Mouse (Mus musculus) heart, embryonic 13.5 days (tissue): ENCODE measurements at regions not wholly inside any gene's neighbourhood (a gene's known extent, or its start where the extent isn't known, plus 50 kb on each side); places are given as distances from the start of the nearest gene placed in this dataset.

Source experiments
- ATAC-seq: fragments of 200-750 bp; cut with Nextera tagmentation; 2 replicates; pipeline ENCODE4 v1.8.0; 2017; ENCODE audit warnings: moderate TSS enrichment; ENCODE audit not compliant: insufficient number of reproducible peaks, low FRiP score, low TSS enrichment; ENCODE audit errors: extremely low read depth
- H3K27ac ChIP-seq: fragments of 300-500 bp; sonication (generic); replicated peaks from 2 replicates; pipeline ENCODE4 v1.5.1; 2015; ENCODE audit warnings: moderate library complexity, mild to moderate bottlenecking, inconsistent platforms
- H3K27me3 ChIP-seq: fragments of 300-500 bp; sonication (generic); replicated peaks from 2 replicates; pipeline ENCODE4 v1.6.1; 2015; ENCODE audit warnings: mild to moderate bottlenecking, inconsistent platforms
- H3K36me3 ChIP-seq: fragments of 300-500 bp; sonication (generic); 2 replicates; pipeline ENCODE4 v1.6.1; 2015; ENCODE audit warnings: mild to moderate bottlenecking, inconsistent platforms
- H3K4me1 ChIP-seq: fragments of 300-500 bp; sonication (generic); 2 replicates; pipeline ENCODE4 v1.6.1; 2015; ENCODE audit warnings: inconsistent platforms
- H3K4me2 ChIP-seq: fragments of 300-500 bp; sonication (generic); 2 replicates; pipeline ENCODE4 v1.6.1; 2015; ENCODE audit warnings: inconsistent platforms, mild to moderate bottlenecking, moderate library complexity
- H3K4me3 ChIP-seq: fragments of 300-500 bp; sonication (generic); 2 replicates; pipeline ENCODE4 v1.5.1; 2015; ENCODE audit warnings: moderate library complexity, mild to moderate bottlenecking, inconsistent platforms
- H3K9ac ChIP-seq: fragments of 300-500 bp; sonication (generic); 2 replicates; pipeline ENCODE4 v1.6.1; 2015; ENCODE audit warnings: inconsistent platforms, mild to moderate bottlenecking, moderate library complexity
- H3K9me3 ChIP-seq: fragments of 300-500 bp; sonication (generic); 2 replicates; pipeline ENCODE4 v1.6.1; 2016; ENCODE audit warnings: inconsistent platforms
- WGBS: fragments of 180-500 bp; shearing (Covaris S2); methylation state at CpG from one replicate; pipeline ENCODE4 v1.1.7; 2015; ENCODE audit warnings: mixed read lengths; 5-methylcytosine and 5-hydroxymethylcytosine counted together

DNA sequence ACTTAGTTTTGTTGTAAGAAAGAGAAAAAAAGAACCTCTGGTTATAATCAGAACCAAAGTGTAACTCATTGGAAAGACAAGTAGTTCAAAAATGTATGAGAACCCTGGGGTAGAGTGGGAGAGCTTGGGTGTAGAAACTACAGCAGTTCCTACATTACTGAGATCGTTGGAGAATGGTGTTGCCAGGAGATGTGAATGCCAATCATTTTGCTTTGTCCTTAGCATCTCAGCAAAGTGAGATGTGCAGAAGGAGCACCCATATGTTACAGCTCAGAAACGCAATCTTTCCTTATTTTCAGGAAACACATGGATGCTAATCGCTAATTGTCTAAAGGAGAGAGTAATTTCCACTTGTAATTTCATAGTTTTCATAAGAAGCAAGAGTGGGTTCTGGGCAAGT lies 286.2 kb upstream of the Mctp2 start:
- H3K9ac ChIP-seq = no peak overlapping the region
- ATAC-seq = no peak
- H3K4me3 ChIP-seq = no peak overlapping the region
- WGBS = 78% methylated on average over 3 of the region's 3 CpGs
- H3K27me3 ChIP-seq = no peaks in the 10 kb centered on the region
- H3K4me2 ChIP-seq = no peak overlapping the region
- H3K27ac ChIP-seq = no peak overlapping the region
- H3K36me3 ChIP-seq = no peaks in the 10 kb centered on the region
- H3K4me1 ChIP-seq = no peaks in the 10 kb centered on the region
- no peaks in the 10 kb centered on the region for H3K9me3 ChIP-seq

- Histone ChIP-seq H3K4me2 (no peak overlapping the region), H3K9me3 (no peaks in the 10 kb centered on the region), H3K27ac (no peak overlapping the region), H3K36me3 (no peaks in the 10 kb centered on the region), H3K4me3 (no peak overlapping the region), H3K4me1 (no peaks in the 10 kb centered on the region), H3K27me3 (no peaks in the 10 kb centered on the region), H3K9ac (no peak overlapping the region)
- WGBS = 75% methylated on average over 1 of the region's 1 CpGs
- no peak for ATAC-seq
Measured at GRCm38 (mm10) chr7:72593259-72593658, 286.9 kb upstream of the Mctp2 start.

DNA sequence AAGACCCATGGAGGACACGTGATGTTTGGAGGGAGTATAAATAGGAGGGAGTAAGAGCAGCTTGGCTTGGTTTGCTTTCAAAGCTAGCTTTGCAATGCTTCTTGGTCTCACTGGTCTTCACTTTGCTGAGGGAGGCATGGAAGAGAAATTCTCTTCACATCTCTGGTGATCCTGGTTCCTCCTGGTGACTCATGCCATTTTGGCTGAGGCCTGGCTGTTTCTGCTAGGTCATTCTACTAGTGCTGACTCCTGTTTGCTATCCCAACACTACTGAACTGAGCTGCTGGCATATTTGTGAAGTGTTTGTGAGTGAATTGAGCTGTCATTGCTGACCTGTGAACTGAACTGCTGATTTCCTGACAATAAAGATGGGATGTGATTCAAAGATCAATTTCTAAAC lies 288.3 kb upstream of the Mctp2 start:
- 96% methylated on average over 1 of the region's 1 CpGs for WGBS
- Histone ChIP-seq H3K9ac (no peak overlapping the region), H3K27ac (no peak overlapping the region), H3K36me3 (no peaks in the 10 kb centered on the region), H3K4me2 (no peak overlapping the region), H3K27me3 (no peaks in the 10 kb centered on the region), H3K9me3 (no peaks in the 10 kb centered on the region), H3K4me1 (no peaks in the 10 kb centered on the region), H3K4me3 (no peak overlapping the region)
- no peak for ATAC-seq

DNA sequence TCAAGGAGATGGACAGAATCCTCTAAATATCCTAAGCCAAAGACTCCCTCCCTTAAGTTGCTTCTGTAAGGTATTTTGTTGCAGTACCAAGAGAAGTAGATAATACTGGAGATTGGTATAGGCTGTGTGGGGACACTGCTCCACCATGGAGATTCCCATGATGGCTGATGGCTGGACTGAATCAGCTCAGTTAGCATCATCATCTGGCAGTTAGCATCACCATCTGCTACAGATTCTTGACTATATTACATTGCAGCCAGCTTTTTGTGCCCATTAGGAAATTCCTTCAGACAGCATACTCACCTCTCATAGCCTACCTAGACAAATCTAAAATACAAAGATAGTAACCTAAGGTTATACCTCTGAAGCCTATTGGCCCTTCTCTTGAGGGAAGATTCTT lies 290.6 kb upstream of the Mctp2 start:
- H3K27ac ChIP-seq = no peak overlapping the region
- H3K4me3 ChIP-seq = no peak overlapping the region
- H3K4me2 ChIP-seq = no peak overlapping the region
- no peak for ATAC-seq
- H3K4me1 ChIP-seq = no peaks in the 10 kb centered on the region
- H3K9ac ChIP-seq = no peak overlapping the region
- H3K9me3 ChIP-seq = no peaks in the 10 kb centered on the region
- H3K27me3 ChIP-seq = no peaks in the 10 kb centered on the region
- H3K36me3 ChIP-seq = no peaks in the 10 kb centered on the region

DNA sequence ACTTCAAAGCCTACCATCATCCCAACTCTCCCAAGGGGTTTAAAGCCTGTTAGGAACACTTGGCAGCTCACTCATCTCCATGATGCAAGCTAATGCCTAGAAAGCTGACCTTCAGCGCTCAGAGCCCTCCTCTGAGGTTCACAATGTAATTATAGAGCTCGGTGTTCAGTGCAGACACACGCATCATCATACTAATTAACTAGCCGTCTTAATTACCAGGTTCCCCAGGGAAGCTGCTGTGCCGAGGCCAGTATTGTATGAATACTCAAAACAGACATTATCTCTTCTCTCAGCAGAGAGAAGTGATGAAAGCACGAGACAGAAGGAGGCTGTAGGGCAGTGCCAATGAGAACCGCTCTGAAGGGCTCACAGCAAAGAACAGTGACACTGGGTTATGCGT lies 295.5 kb upstream of the Mctp2 start:
- no peak overlapping the region for H3K27ac ChIP-seq
- WGBS = 72% methylated on average over 8 of the region's 8 CpGs
- no peak for ATAC-seq
- no peaks in the 10 kb centered on the region for H3K4me1 ChIP-seq
- H3K9me3 ChIP-seq = peaks cover 4% of the 10 kb centered on the region; the same call in 1 of the 2 replicates
- H3K36me3 ChIP-seq = no peaks in the 10 kb centered on the region
- H3K27me3 ChIP-seq = no peaks in the 10 kb centered on the region
- no peak overlapping the region for H3K9ac ChIP-seq
- H3K4me3 ChIP-seq = no peak overlapping the region
- H3K4me2 ChIP-seq = no peak overlapping the region

DNA sequence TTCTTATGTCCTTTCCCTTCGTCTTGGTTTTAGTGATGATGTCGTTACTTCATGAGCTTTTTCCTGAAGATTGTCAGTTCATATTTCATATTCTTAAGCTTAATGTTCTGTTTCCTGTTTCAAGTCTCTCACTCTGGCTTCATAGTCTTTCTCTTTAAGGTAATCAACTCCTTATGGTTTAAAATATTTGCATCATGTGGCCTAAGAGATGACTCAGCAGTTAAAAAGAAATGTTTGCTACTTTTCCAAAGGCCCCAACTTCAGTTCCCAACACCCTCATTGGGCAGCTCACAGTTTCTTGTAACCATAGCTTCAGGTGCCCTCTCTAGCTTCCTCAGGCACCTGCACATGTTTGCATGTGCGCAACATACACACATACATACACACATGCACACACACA lies 303.4 kb upstream of the Mctp2 start:
- H3K27me3 ChIP-seq = no peaks in the 10 kb centered on the region
- no peaks in the 10 kb centered on the region for H3K9me3 ChIP-seq
- no peaks in the 10 kb centered on the region for H3K4me1 ChIP-seq
- 80% methylated on average over 3 of the region's 3 CpGs for WGBS
- H3K4me2 ChIP-seq = no peak overlapping the region
- no peak overlapping the region for H3K27ac ChIP-seq
- no peaks in the 10 kb centered on the region for H3K36me3 ChIP-seq
- no peak overlapping the region for H3K9ac ChIP-seq
- no peak for ATAC-seq
- no peak overlapping the region for H3K4me3 ChIP-seq

DNA sequence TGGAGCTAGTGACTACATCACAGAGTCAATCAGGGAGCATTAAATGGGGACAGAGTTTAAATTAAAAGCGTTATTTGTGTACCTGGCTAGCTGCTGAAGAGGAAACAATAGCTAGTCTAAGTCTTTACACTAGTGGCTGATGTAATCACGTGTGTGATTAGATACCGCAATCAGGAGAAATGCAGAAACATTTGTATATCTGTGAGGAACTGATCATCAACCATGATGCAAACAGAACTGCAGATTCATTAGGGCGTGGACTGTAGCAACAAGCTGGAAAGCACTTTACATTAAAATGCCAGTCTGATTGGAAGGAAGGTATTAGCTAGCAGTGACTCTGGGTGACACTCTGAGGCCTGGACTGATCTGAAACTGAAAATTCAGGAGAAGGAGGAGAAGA lies 308.8 kb upstream of the Mctp2 start:
- H3K4me2 ChIP-seq = no peak overlapping the region
- no peak for ATAC-seq
- H3K36me3 ChIP-seq = no peaks in the 10 kb centered on the region
- H3K4me1 ChIP-seq = no peaks in the 10 kb centered on the region
- H3K9me3 ChIP-seq = no peaks in the 10 kb centered on the region
- no peaks in the 10 kb centered on the region for H3K27me3 ChIP-seq
- no peak overlapping the region for H3K27ac ChIP-seq
- no peak overlapping the region for H3K9ac ChIP-seq
- H3K4me3 ChIP-seq = no peak overlapping the region
- 69% methylated on average over 4 of the region's 4 CpGs for WGBS

- H3K4me1 ChIP-seq = no peaks in the 10 kb centered on the region
- peaks cover 4% of the 10 kb centered on the region for H3K9me3 ChIP-seq
- H3K4me3 ChIP-seq = no peak overlapping the region
- no peak overlapping the region for H3K27ac ChIP-seq
- ATAC-seq = no peak
- WGBS = 77% methylated on average over 4 of the region's 4 CpGs
- H3K9ac ChIP-seq = no peak overlapping the region
- no peaks in the 10 kb centered on the region for H3K27me3 ChIP-seq
- H3K4me2 ChIP-seq = no peak overlapping the region
- H3K36me3 ChIP-seq = no peaks in the 10 kb centered on the region
Measured at GRCm38 (mm10) chr7:72627369-72627768, 321.0 kb upstream of the Mctp2 start.

DNA sequence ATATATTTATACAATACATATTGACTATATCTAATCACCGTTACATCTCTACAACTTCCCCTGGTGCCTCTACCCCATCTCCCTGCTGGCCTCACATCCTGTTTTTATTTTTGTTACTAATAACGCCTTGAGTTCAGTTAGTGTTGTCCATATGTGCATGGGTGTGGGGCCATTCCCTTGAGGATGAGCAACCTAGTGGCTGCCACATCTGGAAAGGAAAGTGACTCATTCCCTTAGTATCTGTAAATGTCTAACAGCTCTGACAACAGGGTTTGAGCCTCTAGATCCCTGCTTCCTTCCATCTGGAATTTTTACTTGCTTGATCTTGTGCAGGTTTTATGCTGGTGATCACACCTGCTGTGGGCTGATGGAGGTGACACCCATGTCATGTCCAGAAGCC lies 333.2 kb upstream of the Mctp2 start:
- no peak overlapping the region for H3K4me2 ChIP-seq
- no peak for ATAC-seq
- H3K27ac ChIP-seq = no peak overlapping the region
- no peak overlapping the region for H3K4me3 ChIP-seq
- H3K9ac ChIP-seq = no peak overlapping the region
- no peaks in the 10 kb centered on the region for H3K27me3 ChIP-seq
- H3K36me3 ChIP-seq = no peaks in the 10 kb centered on the region
- 0 out of 2 replicates have a peak, but pooled peaks cover 4% of the 10 kb centered on the region for H3K9me3 ChIP-seq
- 73% methylated on average over 2 of the region's 2 CpGs for WGBS
- H3K4me1 ChIP-seq = no peaks in the 10 kb centered on the region

DNA sequence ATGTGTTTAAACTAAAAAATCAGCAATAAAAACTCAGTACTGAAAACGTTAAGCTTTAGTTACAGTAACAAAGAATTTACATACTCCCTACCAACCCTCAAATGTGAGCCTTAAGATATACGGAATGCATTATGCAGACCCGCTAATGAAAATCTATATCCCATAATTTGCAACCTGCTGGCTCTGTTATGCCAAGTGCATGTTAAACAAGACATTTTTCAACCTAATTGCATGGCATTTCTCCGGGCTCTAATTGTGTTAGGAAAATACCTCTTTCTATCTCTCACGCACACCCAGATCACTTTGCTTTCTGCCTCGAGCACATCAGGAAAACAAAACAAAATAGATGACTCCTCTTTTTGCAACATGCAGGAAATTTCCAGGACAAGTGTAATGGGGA lies 368.6 kb upstream of the Mctp2 start:
- no peaks in the 10 kb centered on the region for H3K9me3 ChIP-seq
- 64% methylated on average over 6 of the region's 6 CpGs for WGBS
- H3K9ac ChIP-seq = no peak overlapping the region
- H3K27me3 ChIP-seq = no peaks in the 10 kb centered on the region
- no peaks in the 10 kb centered on the region for H3K4me1 ChIP-seq
- H3K27ac ChIP-seq = no peak overlapping the region
- no peak overlapping the region for H3K4me2 ChIP-seq
- ATAC-seq = no peak
- H3K36me3 ChIP-seq = no peaks in the 10 kb centered on the region
- H3K4me3 ChIP-seq = no peak overlapping the region

DNA sequence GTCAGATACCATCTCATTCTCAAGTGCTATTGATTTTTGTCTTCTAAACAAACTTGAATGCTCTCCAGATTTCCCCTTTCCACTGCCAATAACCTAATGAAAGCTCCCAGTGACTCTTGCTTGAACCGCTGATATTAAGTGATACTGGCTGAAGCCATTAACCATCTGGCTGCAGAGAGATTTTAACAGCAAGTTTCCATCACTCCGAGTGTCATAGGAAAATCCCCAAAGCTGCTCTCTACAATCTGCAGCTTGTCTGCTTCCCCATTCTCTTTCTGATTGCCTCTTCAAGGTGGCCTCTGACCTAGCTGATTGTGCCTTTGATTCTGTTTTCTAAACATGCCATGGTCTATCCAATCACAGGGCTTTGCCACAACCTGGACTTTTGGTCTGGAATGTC lies 379.4 kb upstream of the Mctp2 start:
- no peak for ATAC-seq
- WGBS = 59% methylated on average over 2 of the region's 2 CpGs
- Histone ChIP-seq H3K4me1 (no peaks in the 10 kb centered on the region), H3K36me3 (no peaks in the 10 kb centered on the region), H3K27ac (no peak overlapping the region), H3K9ac (no peak overlapping the region), H3K4me3 (no peak overlapping the region), H3K4me2 (no peak overlapping the region), H3K9me3 (no peaks in the 10 kb centered on the region), H3K27me3 (no peaks in the 10 kb centered on the region)

GRCm38 (mm10) chr7:72687356-72687755 lies 380.9 kb upstream of the Mctp2 start:
- no peak for ATAC-seq
- H3K27ac ChIP-seq = no peak overlapping the region
- no peak overlapping the region for H3K9ac ChIP-seq
- no peaks in the 10 kb centered on the region for H3K9me3 ChIP-seq
- no peaks in the 10 kb centered on the region for H3K36me3 ChIP-seq
- H3K4me2 ChIP-seq = no peak overlapping the region
- no peaks in the 10 kb centered on the region for H3K27me3 ChIP-seq
- 48% methylated on average over 4 of the region's 4 CpGs for WGBS
- H3K4me3 ChIP-seq = no peak overlapping the region
- H3K4me1 ChIP-seq = no peaks in the 10 kb centered on the region

DNA sequence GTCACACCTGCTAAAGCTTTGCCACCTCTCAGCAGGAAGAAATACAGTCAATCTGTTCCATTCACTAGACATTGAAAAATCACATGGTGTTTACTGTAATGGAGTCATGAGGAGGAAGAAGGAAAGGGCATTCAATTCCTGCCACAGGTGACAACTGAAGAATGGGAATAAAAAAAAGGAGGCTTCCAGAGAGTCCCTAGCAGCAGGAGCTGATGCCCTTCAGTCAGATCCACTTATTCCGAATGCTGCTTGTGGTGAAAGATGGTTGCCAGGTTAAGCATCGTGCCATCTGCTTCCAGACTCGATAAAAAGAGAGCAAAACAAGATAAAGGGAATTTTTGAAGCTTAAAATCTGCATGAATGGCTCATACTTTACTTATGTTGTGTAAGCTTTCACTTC lies 385.0 kb upstream of the Mctp2 start:
- H3K27ac ChIP-seq = no peak overlapping the region
- H3K4me3 ChIP-seq = no peak overlapping the region
- H3K9ac ChIP-seq = no peak overlapping the region
- no peaks in the 10 kb centered on the region for H3K9me3 ChIP-seq
- H3K27me3 ChIP-seq = no peaks in the 10 kb centered on the region
- no peak for ATAC-seq
- no peaks in the 10 kb centered on the region for H3K36me3 ChIP-seq
- 52% methylated on average over 3 of the region's 3 CpGs for WGBS
- no peaks in the 10 kb centered on the region for H3K4me1 ChIP-seq
- H3K4me2 ChIP-seq = no peak overlapping the region
